Comparison of ENCODE assay signal across 22 mouse cellular contexts in the genomic region with DNA sequence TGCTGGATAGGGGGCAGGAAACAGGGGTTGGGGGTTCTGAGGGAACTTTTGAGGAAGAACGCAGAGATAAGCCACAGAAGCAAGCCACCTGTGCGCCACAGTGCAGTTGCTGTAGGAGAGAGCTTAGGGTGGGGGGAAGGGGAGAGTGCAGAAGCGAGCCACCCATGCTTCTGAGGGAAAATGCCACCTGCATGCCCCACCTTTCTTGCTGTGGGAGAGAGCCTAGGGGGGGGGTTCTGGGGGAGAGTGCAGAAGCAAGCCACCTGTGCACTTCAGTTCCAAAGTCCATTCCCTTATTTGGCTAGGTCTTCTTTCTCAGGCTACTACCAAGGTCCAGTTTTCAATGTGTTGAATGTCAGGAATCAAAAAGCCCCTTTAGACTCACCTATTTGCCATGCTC.
A peak's percentile ranks its signal among the peaks of the same experiment; 100 is the strongest.
DNase-seq lines count a peak whose midpoint lies in the region; ATAC-seq and TF ChIP-seq lines count a peak whose summit lies in the region.
"Had no signal": no experiment of that assay in that cellular context is flagged by ENCODE, and none has a peak within 500 bp of the region (broad histone marks: within the 10 kb centered on the region; RNA-seq: fewer than 3 reads in every experiment).

No protein-coding gene starts in this region.

- peak; percentile 93 for ATAC-seq in intestine, embryonic 16.5 days
- peak; percentile 88 for ATAC-seq in stomach, embryonic 15.5 days (ENCODE audit: insufficient read depth, low FRiP score, low read depth)
- ATAC-seq in activated CD4-positive, CD25-positive, alpha-beta regulatory T cell, adult 4 months, result no peak
- ATAC-seq: forebrain, embryonic 16.5 days; hindbrain, postnatal 0 days had no signal

- H3K9ac ChIP-seq in intestine, embryonic 16.5 days (ENCODE audit: low read depth, low read length), result no peak overlapping the region
- no peak overlapping the region for H3K9ac ChIP-seq in stomach, embryonic 15.5 days
- H3K9ac ChIP-seq: liver, embryonic 15.5 days; lung, embryonic 15.5 days; neural tube, embryonic 15.5 days had no signal

- H3K4me3 ChIP-seq in embryonic fibroblast, embryonic 13.5 days (ENCODE audit: insufficient read depth, low read length), result no peak overlapping the region
- no peak overlapping the region for H3K4me3 ChIP-seq in intestine, embryonic 16.5 days (ENCODE audit: low read length)
- no peak overlapping the region for H3K4me3 ChIP-seq in stomach, embryonic 15.5 days (replicated peaks)
- H3K4me3 ChIP-seq in midbrain, embryonic 10.5 days, result no peak overlapping the region
- H3K4me3 ChIP-seq: embryonic facial prominence, embryonic 10.5 days; forebrain, embryonic 10.5 days; limb, embryonic 10.5 days; liver, embryonic 15.5 days; lung, embryonic 15.5 days; neural tube, embryonic 15.5 days had no signal

- H3K36me3 ChIP-seq in intestine, embryonic 16.5 days (ENCODE audit: control insufficient read depth, insufficient read depth, low read length), result no peaks in the 10 kb centered on the region
- no peaks in the 10 kb centered on the region for H3K36me3 ChIP-seq in stomach, embryonic 15.5 days
- H3K36me3 ChIP-seq in midbrain, embryonic 10.5 days, result no peaks in the 10 kb centered on the region
- H3K36me3 ChIP-seq: embryonic facial prominence, embryonic 10.5 days; forebrain, embryonic 10.5 days; limb, embryonic 10.5 days; liver, embryonic 15.5 days; lung, embryonic 15.5 days; neural tube, embryonic 15.5 days had no signal

- 34% methylated on average over 3 of the region's 3 CpGs for WGBS in intestine, embryonic 16.5 days
- WGBS in stomach, embryonic 15.5 days, result 34% methylated on average over 3 of the region's 3 CpGs
- WGBS in midbrain, embryonic 10.5 days, result 66% methylated on average over 3 of the region's 3 CpGs

- DNase-seq in thymus, postnatal 10 days (ENCODE audit: low spot score in 2 of 2), result peak; percentile 39 to 56
- no peak for DNase-seq in lung, postnatal 36 days
- no peak for DNase-seq in kidney, adult 9 months
- no peak for DNase-seq in midbrain, embryonic 10.5 days (ENCODE audit: low spot score)
- DNase-seq: cerebellum, adult 9-10 months; gastrocnemius, postnatal 14 days; kidney, adult 2 months; liver had no signal

- peaks cover 17% of the 10 kb centered on the region for H3K4me1 ChIP-seq in embryonic fibroblast, embryonic 13.5 days (ENCODE audit: control insufficient read depth, insufficient read depth, low read length)
- peaks cover 8% of the 10 kb centered on the region for H3K4me1 ChIP-seq in intestine, embryonic 16.5 days (ENCODE audit: control insufficient read depth, insufficient read depth, low read length)
- H3K4me1 ChIP-seq in stomach, embryonic 15.5 days, result no peaks in the 10 kb centered on the region
- H3K4me1 ChIP-seq in midbrain, embryonic 10.5 days, result no peaks in the 10 kb centered on the region
- H3K4me1 ChIP-seq: forebrain, embryonic 10.5 days; liver, embryonic 15.5 days; lung, embryonic 15.5 days; neural tube, embryonic 15.5 days had no signal

- TF ChIP-seq POLR2A in embryonic fibroblast, embryonic 13.5 days (IDR thresholded peaks at IDR 0.05; ENCODE audit: low read depth, low read length), result no peak

- H3K27ac ChIP-seq in embryonic fibroblast, embryonic 13.5 days (ENCODE audit: insufficient read depth, low read length), result peak overlapping the region; percentile 80
- H3K27ac ChIP-seq in intestine, embryonic 16.5 days (ENCODE audit: low read length), result no peak overlapping the region; the same call in 1 of the 2 replicates
- peak overlapping the region; percentile 35; the same call in 1 of the 2 replicates for H3K27ac ChIP-seq in stomach, embryonic 15.5 days
- H3K27ac ChIP-seq in midbrain, embryonic 10.5 days (replicated peaks), result no peak overlapping the region
- H3K27ac ChIP-seq: embryonic facial prominence, embryonic 10.5 days; forebrain, embryonic 10.5 days; hindbrain, postnatal 0 days; limb, embryonic 10.5 days; liver, embryonic 15.5 days; lung, embryonic 15.5 days; macrophage; neural tube, embryonic 15.5 days had no signal

- no peaks in the 10 kb centered on the region for H3K27me3 ChIP-seq in intestine, embryonic 16.5 days (replicated peaks; ENCODE audit: control insufficient read depth, insufficient read depth, low read length)
- no peaks in the 10 kb centered on the region for H3K27me3 ChIP-seq in stomach, embryonic 15.5 days (replicated peaks)
- H3K27me3 ChIP-seq in midbrain, embryonic 10.5 days (ENCODE audit: low read depth, poor library complexity, severe bottlenecking), result no peaks in the 10 kb centered on the region
- H3K27me3 ChIP-seq: liver, embryonic 15.5 days; lung, embryonic 15.5 days; neural tube, embryonic 15.5 days had no signal

- H3K9me3 ChIP-seq in intestine, embryonic 16.5 days (ENCODE audit: control insufficient read depth, low read length), result no peaks in the 10 kb centered on the region
- H3K9me3 ChIP-seq in stomach, embryonic 15.5 days, result no peaks in the 10 kb centered on the region
- no peaks in the 10 kb centered on the region for H3K9me3 ChIP-seq in midbrain, embryonic 10.5 days (replicated peaks)
- H3K9me3 ChIP-seq: embryonic facial prominence, embryonic 10.5 days; forebrain, embryonic 10.5 days; limb, embryonic 10.5 days; liver, embryonic 15.5 days; lung, embryonic 15.5 days; neural tube, embryonic 15.5 days had no signal

- H3K4me2 ChIP-seq in intestine, embryonic 16.5 days (ENCODE audit: low read depth, low read length), result no peak overlapping the region
- H3K4me2 ChIP-seq in stomach, embryonic 15.5 days, result no peak overlapping the region
- H3K4me2 ChIP-seq: heart, embryonic 11.5 days; liver, embryonic 15.5 days; lung, embryonic 15.5 days; neural tube, embryonic 15.5 days had no signal

- TF ChIP-seq CTCF in embryonic fibroblast, embryonic 13.5 days (IDR thresholded peaks at IDR 0.05; ENCODE audit: borderline replicate concordance, insufficient read depth, low read length), result no peak

Comparison
In these comparisons a context has a peak if more than half of its experiments do, and no peak if none do; other contexts are left out.
1. H3K27ac ChIP-seq: peak in embryonic fibroblast, embryonic 13.5 days (single experiment) and stomach, embryonic 15.5 days (single experiment); none in intestine, embryonic 16.5 days (single experiment) and midbrain, embryonic 10.5 days (single experiment).
2. DNase-seq: peak in thymus, postnatal 10 days (2 of 2); none in lung, postnatal 36 days (single experiment), kidney, adult 9 months (single experiment) and midbrain, embryonic 10.5 days (single experiment).